Mouse (Mus musculus): ENCODE data around the gene Setd1a.

Setd1a gene

GRCm38 (mm10) chr7:127799738-127800137 lies 23.3 kb downstream of the Setd1a start:
- DNase-seq (ENCODE audit: low spot score in 2 of 2): no peak

GRCm38 (mm10) chr7:127800435-127801009 lies 24.1 kb downstream of the Setd1a start, which contains the start of gene Hsd3b7:
Gene Hsd3b7, plus strand, starts transcription at chr7:127800604.
- peak; percentile 93 to 95 for DNase-seq (ENCODE audit: low spot score in 2 of 2)

- DNase-seq (ENCODE audit: low spot score in 2 of 2): peak; percentile 31 to 33
Observed at GRCm38 (mm10) chr7:127801010-127801621, 24.6 kb downstream of the Setd1a start.

- DNase-seq (ENCODE audit: low spot score in 2 of 2): no peak
Observed at GRCm38 (mm10) chr7:127802313-127802712, 25.8 kb downstream of the Setd1a start.

GRCm38 (mm10) chr7:127808821-127809220 lies 32.4 kb downstream of the Setd1a start:
- no peak for DNase-seq (ENCODE audit: low spot score in 2 of 2)

GRCm38 (mm10) chr7:127809846-127810245 lies 33.4 kb downstream of the Setd1a start:
- DNase-seq (ENCODE audit: low spot score in 2 of 2): no peak

- no peak for DNase-seq (ENCODE audit: low spot score in 2 of 2)
Observed at GRCm38 (mm10) chr7:127810650-127811049, 34.2 kb downstream of the Setd1a start.

GRCm38 (mm10) chr7:127811240-127811639 lies 34.8 kb downstream of the Setd1a start:
- DNase-seq (ENCODE audit: low spot score in 2 of 2): no peak

GRCm38 (mm10) chr7:127812292-127812691 lies 35.8 kb downstream of the Setd1a start:
- no peak for DNase-seq (ENCODE audit: low spot score in 2 of 2)

GRCm38 (mm10) chr7:127813821-127814220 lies 37.4 kb downstream of the Setd1a start:
- DNase-seq (ENCODE audit: low spot score in 2 of 2): no peak

GRCm38 (mm10) chr7:127814241-127814921 lies 37.9 kb downstream of the Setd1a start:
- peak in 1 of 2 experiments; percentile 83 for DNase-seq (ENCODE audit: low spot score in 2 of 2)

- no peak for DNase-seq (ENCODE audit: low spot score in 2 of 2)
Observed at GRCm38 (mm10) chr7:127815116-127815665, 38.7 kb downstream of the Setd1a start.

- DNase-seq (ENCODE audit: low spot score in 2 of 2): peak; percentile 25 to 73
Observed at GRCm38 (mm10) chr7:127815954-127816821, 39.7 kb downstream of the Setd1a start.

- DNase-seq (ENCODE audit: low spot score in 2 of 2): no peak
Observed at GRCm38 (mm10) chr7:127817053-127817452, 40.6 kb downstream of the Setd1a start.

- DNase-seq (ENCODE audit: low spot score in 2 of 2): no peak
Observed at GRCm38 (mm10) chr7:127817776-127818175, 41.3 kb downstream of the Setd1a start.

- DNase-seq (ENCODE audit: low spot score in 2 of 2): no peak
Observed at GRCm38 (mm10) chr7:127820836-127821509, 44.5 kb downstream of the Setd1a start.

- DNase-seq (ENCODE audit: low spot score in 2 of 2): no peak
Observed at GRCm38 (mm10) chr7:127822494-127822893, 46.0 kb downstream of the Setd1a start.

- no peak for DNase-seq (ENCODE audit: low spot score in 2 of 2)
Observed at GRCm38 (mm10) chr7:127823236-127824171, 47.0 kb downstream of the Setd1a start.

GRCm38 (mm10) chr7:127824176-127824871 lies 47.9 kb downstream of the Setd1a start, which contains the start of the genes Stx4a and Stx1b:
Gene Stx4a, plus strand, starts transcription at chr7:127824294.
Gene Stx1b, minus strand, starts transcription at chr7:127824549.
- DNase-seq (ENCODE audit: low spot score in 2 of 2): no peak

All from urinary bladder, postnatal 36 days (tissue).